Mouse (Mus musculus) CD4-positive, CD25-positive, alpha-beta regulatory T cell, adult 9 weeks (primary cell): ENCODE measurements around the gene Abcb8. TPM values are rescaled to one million over a fixed set of nuclear protein-coding genes. Genes with fewer than 3 reads are reported as not detected.

Experiments
- polyA plus RNA-seq: library from polyadenylated mRNA; unstranded; fragments of 100-300 nt; shearing (Covaris generic); gene quantifications from one replicate; pipeline ENCODE4 v1.2.1, GENCODE M21; 2017

Gene Abcb8
- 29.1 TPM for polyA plus RNA-seq

DNA sequence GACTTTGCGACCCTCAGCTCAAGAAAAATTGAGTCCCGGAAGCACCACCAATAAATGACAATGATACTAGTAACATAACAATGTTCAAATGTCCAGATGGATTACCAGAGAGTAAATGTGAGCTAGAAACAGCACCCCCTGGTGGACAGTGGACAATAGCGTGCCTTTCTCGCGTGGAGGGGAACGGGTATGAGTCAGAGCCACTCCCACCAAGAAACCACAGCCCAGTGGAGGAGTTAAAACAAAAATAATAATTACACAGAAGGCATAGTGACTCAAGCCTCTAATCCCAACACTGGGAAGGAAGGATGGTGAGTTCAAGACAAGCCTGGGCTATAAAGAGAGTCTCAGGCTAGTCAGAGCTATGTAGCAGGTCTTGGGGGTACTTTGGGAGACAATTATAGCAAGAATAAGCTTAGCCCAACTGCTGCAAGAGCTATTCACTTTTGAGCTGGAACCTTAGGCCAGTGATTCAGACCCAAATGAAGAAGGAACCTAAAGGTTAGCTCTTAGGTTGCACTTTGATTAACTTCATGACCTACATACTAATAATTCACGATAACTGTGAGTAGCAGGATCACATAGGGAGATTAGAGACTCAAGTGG lies at the start of gene Abcb8:
TSS of gene Abcb8 (plus strand) at position 272 of the 606 bp plus-strand sequence.

DNA sequence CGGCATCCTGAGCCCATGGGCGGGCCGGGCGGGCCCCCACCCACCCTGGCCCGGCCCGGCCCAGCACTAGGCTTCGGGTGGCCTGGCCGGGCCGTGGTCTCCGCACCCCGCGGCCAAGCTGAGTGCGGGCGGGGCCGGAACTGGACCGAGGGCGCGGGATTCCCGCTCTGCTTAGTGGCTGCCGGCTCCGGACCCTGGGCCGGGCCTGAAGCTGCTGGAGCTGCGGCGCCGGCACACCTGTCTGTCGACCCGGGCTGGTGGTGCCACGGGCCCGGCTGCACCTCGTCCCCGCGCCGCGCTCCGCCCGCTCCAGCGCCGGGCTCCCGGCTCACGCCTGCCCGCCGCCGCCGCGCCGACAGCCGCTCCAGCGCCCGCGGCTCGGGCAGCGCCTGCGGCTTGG lies 42.2 kb upstream of the Abcb8 start, which contains the start of gene Kcnh2:
TSS of gene Kcnh2 (minus strand) at position 327 of the 400 bp plus-strand sequence.

GRCm38 (mm10) chr5:24364508-24364907 lies 29.0 kb upstream of the Abcb8 start, which contains the start of gene Nos3:
Gene Nos3 (plus strand): TSS chr5:24364810.

GRCm38 (mm10) chr5:24391864-24392263 lies 1.6 kb upstream of the Abcb8 start, which contains the start of gene Atg9b:
Gene Atg9b (minus strand): TSS chr5:24392143.

DNA sequence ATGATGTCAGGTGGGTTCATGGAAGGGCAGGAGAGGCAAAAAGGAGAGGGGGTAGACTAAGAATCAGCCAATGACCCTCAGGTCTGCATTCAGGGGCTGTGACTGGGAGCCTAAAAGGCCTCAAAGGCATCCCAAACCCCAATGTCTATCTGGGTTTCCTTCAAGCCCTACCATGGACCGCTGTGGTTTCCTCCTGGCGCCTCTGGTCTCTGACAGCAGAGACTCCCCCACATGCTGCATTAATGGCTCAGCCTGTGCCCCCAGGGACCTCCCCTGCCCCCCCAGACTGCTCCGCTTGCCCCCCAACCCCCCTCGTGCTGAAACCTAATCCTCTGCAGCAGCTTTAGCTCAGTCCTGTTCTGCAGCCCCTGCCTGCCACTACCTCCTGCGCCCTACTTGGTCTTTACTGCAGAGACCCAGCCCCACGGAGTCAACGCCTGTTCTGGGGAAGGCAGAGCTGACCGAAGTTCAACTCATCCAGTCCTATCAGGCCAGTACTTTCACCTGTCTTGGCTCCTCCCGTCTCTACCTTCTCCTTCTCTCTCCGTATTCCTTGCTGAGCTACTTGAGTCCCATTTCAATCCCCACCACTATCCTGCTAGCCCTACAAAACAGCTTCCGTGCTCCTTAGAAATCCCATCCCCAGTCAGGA lies 19.7 kb downstream of the Abcb8 start, which contains the start of gene Asic3:
TSS of gene Asic3 (plus strand) at position 351 of the 652 bp plus-strand sequence.

DNA sequence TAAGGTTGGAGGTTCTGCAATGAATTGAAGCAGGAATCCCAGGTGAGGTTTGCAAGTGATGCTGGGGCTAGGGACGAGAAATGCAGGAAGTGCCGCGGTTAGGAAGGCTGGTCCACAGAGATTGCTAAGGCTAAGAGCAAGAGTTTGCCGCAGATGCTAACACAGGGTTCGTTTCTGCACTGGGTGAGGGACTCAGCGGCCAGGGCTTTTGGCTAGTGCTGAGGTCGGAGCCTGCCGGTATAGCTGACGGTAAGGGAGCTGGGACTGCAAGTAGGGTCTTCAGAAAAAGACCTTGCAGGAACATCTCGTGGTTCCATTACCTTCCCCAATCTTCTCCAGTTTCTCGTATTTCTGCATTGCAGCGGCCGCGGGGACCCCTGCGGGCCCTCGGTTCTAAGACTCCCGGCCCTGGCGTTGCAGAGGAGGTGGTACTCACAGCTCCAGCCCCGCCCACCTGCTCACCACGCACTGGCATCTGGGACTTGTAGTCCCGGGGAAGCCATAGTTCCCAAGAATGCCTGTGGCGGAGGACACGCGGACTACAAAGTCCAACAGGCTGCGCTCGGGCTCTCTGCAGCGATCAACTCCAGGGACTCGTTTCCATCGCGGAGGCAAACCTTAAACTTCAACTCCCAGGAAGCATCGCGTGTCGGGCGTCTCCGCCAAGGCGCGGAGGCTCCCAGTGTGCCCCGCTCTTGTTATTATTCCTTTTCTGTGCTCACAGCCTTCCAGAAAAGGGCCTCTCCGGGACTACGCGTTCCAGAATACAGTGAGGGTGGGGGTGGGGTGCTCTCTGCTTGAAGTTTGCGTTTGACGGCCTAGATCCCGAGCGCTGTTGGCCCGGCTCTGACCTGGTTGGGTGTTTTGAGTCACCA lies 29.9 kb downstream of the Abcb8 start, which contains the start of the genes Cdk5 and Slc4a2:
TSS of gene Cdk5 (minus strand) at position 402 of the 875 bp plus-strand sequence.
TSS of gene Slc4a2 (plus strand) at position 709 of the 875 bp plus-strand sequence.

GRCm38 (mm10) chr5:24444746-24445427 lies 51.4 kb downstream of the Abcb8 start, which contains the start of gene Fastk:
Gene Fastk (minus strand): TSS chr5:24445287.

DNA sequence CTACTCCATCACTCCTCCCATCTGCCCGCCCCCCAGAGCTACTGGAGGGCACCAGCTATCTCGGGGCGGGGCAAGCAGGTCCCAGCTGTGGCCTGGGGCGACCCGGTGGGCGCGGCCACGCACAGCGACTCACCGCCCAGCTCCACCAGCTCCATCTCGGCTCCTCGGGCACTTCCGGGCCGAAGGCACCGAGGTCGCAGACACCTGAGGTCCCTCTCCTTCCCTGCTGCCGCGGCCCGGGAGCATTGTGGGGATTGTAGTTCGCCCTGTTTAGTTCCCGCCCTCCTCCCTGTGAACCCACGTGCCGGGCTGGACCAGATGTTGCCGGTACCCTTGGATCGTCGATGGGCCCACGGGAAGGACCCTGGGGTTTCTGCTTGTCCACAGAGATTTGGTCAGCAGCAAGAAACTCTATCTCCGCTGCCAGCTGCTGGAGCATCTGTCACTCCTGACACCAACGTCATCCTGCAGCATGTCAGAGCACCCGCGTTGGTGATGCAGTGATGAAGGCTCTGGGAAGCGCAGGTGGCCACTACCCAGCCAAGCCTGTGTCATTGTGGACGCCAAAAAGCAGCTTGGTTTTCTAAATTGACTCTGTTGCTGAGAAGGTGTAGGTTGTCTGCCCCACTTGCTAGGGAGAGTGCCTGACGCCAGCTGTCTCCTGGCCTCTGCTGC lies 54.3 kb downstream of the Abcb8 start, which contains the start of gene Tmub1:
TSS of gene Tmub1 (minus strand) at position 231 of the 675 bp plus-strand sequence.

GRCm38 (mm10) chr5:24452030-24452690 lies 58.7 kb downstream of the Abcb8 start, which contains the start of gene Agap3:
Gene Agap3 (plus strand): TSS chr5:24452177.

Other genes starting within 250 kb of the Abcb8 start
- gene Nupl2, start 228.7 kb upstream of the Abcb8 start, polyA plus RNA-seq: 8.3 TPM
- gene Kcnh2, start 42.1 kb upstream of the Abcb8 start, polyA plus RNA-seq: 2.7 TPM
- gene Nos3, start 28.9 kb upstream of the Abcb8 start, polyA plus RNA-seq: 0.14 TPM
- gene Atg9b, start 1.5 kb upstream of the Abcb8 start, polyA plus RNA-seq: 0.68 TPM
- not detected for gene Asic3, start 19.7 kb downstream of the Abcb8 start, polyA plus RNA-seq
- 102 TPM for gene Cdk5, start 29.9 kb downstream of the Abcb8 start, polyA plus RNA-seq
- 45.7 TPM for gene Slc4a2, start 30.2 kb downstream of the Abcb8 start, polyA plus RNA-seq
- 112 TPM for gene Fastk, start 51.6 kb downstream of the Abcb8 start, polyA plus RNA-seq
- 91.4 TPM for gene Tmub1, start 54.2 kb downstream of the Abcb8 start, polyA plus RNA-seq
- 5.2 TPM for gene Agap3, start 58.5 kb downstream of the Abcb8 start, polyA plus RNA-seq
- gene Gbx1, start 133.5 kb downstream of the Abcb8 start, polyA plus RNA-seq: not detected
- gene Asb10, start 147.3 kb downstream of the Abcb8 start, polyA plus RNA-seq: not detected
- gene 4931409K22Rik, start 163.1 kb downstream of the Abcb8 start, polyA plus RNA-seq: not detected
- 100.0 TPM for gene Abcf2, start 183.8 kb downstream of the Abcb8 start, polyA plus RNA-seq
- gene Chpf2, start 193.1 kb downstream of the Abcb8 start, polyA plus RNA-seq: 38.5 TPM
- 1.2 TPM for gene Smarcd3, start 230.7 kb downstream of the Abcb8 start, polyA plus RNA-seq